Comparison of ENCODE assay signal across 8 mouse cellular contexts in the genomic region with DNA sequence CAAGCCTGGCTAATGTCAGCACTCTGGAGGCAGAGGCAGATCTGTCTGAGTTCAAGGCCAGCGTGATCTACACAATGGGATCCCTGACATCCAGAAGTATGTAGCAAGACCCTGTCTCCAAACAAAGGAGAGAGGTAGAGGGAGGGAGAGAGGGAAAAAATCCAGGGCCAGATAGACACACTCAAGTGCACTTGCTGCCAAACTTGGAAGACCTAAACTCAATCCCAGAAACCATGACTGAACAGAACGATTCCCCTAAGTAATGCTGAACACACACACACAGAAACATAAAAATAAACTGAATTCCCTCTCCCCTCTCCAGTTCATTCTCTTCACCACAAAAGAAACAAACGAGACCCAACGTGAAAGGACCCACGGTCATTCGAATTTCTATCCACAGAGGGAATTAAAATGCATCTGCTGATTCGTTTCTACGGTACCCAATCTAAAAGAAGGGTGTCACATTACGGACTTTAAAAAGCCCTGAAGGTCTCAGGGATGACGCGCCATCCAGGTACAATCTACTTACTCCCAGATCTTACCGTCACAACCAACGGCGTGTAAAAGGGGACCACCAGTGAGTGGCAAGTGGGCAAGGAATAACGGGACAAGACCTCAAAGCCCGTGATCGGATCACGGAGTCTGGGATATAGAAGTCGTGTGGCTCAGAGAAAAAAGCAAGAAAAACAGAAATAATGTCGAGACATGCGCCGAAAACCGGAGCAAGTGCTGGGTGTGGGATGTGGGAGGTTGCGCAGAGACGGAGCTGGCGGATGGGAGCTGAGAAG. TPM values are rescaled to one million over a fixed set of nuclear protein-coding genes. Genes with fewer than 3 reads are reported as not detected.
A peak's percentile ranks its signal among the peaks of the same experiment; 100 is the strongest.
DNase-seq lines count a peak whose midpoint lies in the region; ATAC-seq lines count a peak whose summit lies in the region.

No protein-coding gene starts in this region.

- H3K9me3 ChIP-seq in heart, embryonic 15.5 days (replicated peaks): no peaks in the 10 kb centered on the region
- H3K9me3 ChIP-seq in liver, embryonic 11.5 days (ENCODE audit: control insufficient read depth, low read length): no peaks in the 10 kb centered on the region
- H3K9me3 ChIP-seq in stomach, embryonic 14.5 days (ENCODE audit: control insufficient read depth, low read depth, low read length): no peaks in the 10 kb centered on the region

- DNase-seq in ovary, postnatal 36 days (ENCODE audit: low spot score): peak; percentile 9
- DNase-seq in ovary, adult 18-20 months (ENCODE audit: low spot score): no peak
- DNase-seq in c-Kit-positive CD71-positive TER-119-negative erythroid progenitor cells, embryonic 14.5 days (ENCODE audit: low read depth): peak; percentile 45
- DNase-seq in liver, embryonic 11.5 days (ENCODE audit: low spot score): no peak
- no peak for DNase-seq in adrenal gland, postnatal 36 days
- no peak for DNase-seq in cerebellum, adult 11 months

- peak overlapping the region; percentile 99 for H3K4me3 ChIP-seq in heart, embryonic 15.5 days
- H3K4me3 ChIP-seq in liver, embryonic 11.5 days (ENCODE audit: low read depth, low read length): peak overlapping the region; percentile 99
- peak overlapping the region; percentile 99 for H3K4me3 ChIP-seq in stomach, embryonic 14.5 days (ENCODE audit: low read depth, low read length)

- H3K36me3 ChIP-seq in heart, embryonic 15.5 days: peaks cover 37% of the 10 kb centered on the region
- peaks cover 25% of the 10 kb centered on the region for H3K36me3 ChIP-seq in liver, embryonic 11.5 days (ENCODE audit: control insufficient read depth, insufficient read depth, low read length)
- peaks cover 30% of the 10 kb centered on the region for H3K36me3 ChIP-seq in stomach, embryonic 14.5 days (ENCODE audit: control insufficient read depth, insufficient read depth, low read length)

- under 1% methylated on average over 26 of the region's 26 CpGs for WGBS in heart, embryonic 15.5 days
- WGBS in liver, embryonic 11.5 days: 2% methylated on average over 26 of the region's 26 CpGs
- under 1% methylated on average over 26 of the region's 26 CpGs for WGBS in stomach, embryonic 14.5 days

- H3K27me3 ChIP-seq in heart, embryonic 15.5 days: no peaks in the 10 kb centered on the region
- no peaks in the 10 kb centered on the region for H3K27me3 ChIP-seq in liver, embryonic 11.5 days (replicated peaks; ENCODE audit: control insufficient read depth, insufficient read depth, low read length)
- no peaks in the 10 kb centered on the region for H3K27me3 ChIP-seq in stomach, embryonic 14.5 days (ENCODE audit: control insufficient read depth, insufficient read depth, low read length)

- peak overlapping the region; percentile 99 for H3K9ac ChIP-seq in heart, embryonic 15.5 days
- peak overlapping the region; percentile 99 for H3K9ac ChIP-seq in liver, embryonic 11.5 days (ENCODE audit: low read depth, low read length)
- peak overlapping the region; percentile 98 for H3K9ac ChIP-seq in stomach, embryonic 14.5 days (replicated peaks; ENCODE audit: low read depth, low read length)

- peak overlapping the region; percentile 96 for H3K27ac ChIP-seq in heart, embryonic 15.5 days
- peak overlapping the region; percentile 89 for H3K27ac ChIP-seq in liver, embryonic 11.5 days (ENCODE audit: low read depth, low read length)
- H3K27ac ChIP-seq in stomach, embryonic 14.5 days (ENCODE audit: low read length): peak overlapping the region; percentile 95

- H3K4me1 ChIP-seq in heart, embryonic 15.5 days (replicated peaks): peaks cover 17% of the 10 kb centered on the region
- peaks cover 9% of the 10 kb centered on the region for H3K4me1 ChIP-seq in liver, embryonic 11.5 days (replicated peaks; ENCODE audit: control insufficient read depth, insufficient read depth, low read length)
- peaks cover 10% of the 10 kb centered on the region for H3K4me1 ChIP-seq in stomach, embryonic 14.5 days (ENCODE audit: control insufficient read depth, insufficient read depth, low read length)

- no peak for ATAC-seq in heart, embryonic 15.5 days (replicated peaks; ENCODE audit: insufficient number of reproducible peaks, insufficient read depth, low FRiP score, low read depth)
- ATAC-seq in liver, embryonic 11.5 days (replicated peaks; ENCODE audit: low FRiP score): 0 out of 2 replicates have a peak, but pooled peaks have one; percentile 13
- ATAC-seq in stomach, embryonic 14.5 days (ENCODE audit: insufficient number of reproducible peaks, insufficient read depth, low FRiP score, low read depth): no peak

- H3K4me2 ChIP-seq in heart, embryonic 15.5 days: peak overlapping the region; percentile 64
- peak overlapping the region; percentile 93 for H3K4me2 ChIP-seq in liver, embryonic 11.5 days
- H3K4me2 ChIP-seq in stomach, embryonic 14.5 days (replicated peaks; ENCODE audit: low read depth, low read length): peak overlapping the region; percentile 74

RNA-seq across cellular contexts. Expression of a gene that starts 0.7 kb away (rescaled TPM):
- 142 and 159 TPM in 2 replicates for polyA plus RNA-seq in heart, embryonic 15.5 days (2015; fragmentation: Nextera tagmentation; extraction: Ambion mirVana)
- polyA plus RNA-seq in liver, embryonic 11.5 days (2014; fragmentation: Nextera tagmentation; extraction: Ambion mirVana): 249 and 261 TPM in 2 replicates
- polyA plus RNA-seq in stomach, embryonic 14.5 days (2014; fragmentation: Nextera tagmentation; extraction: Ambion mirVana): 200 and 211 TPM in 2 replicates
- total RNA-seq in adrenal gland, postnatal 36 days (2021): 100 to 1,000 TPM; 100 to 113 TPM

RNA-seq across cellular contexts. Expression of a gene that starts 23.2 kb away (rescaled TPM):
- 20.0 and 32.0 TPM in 2 replicates for polyA plus RNA-seq in heart, embryonic 15.5 days (2015; fragmentation: Nextera tagmentation; extraction: Ambion mirVana)
- 42.8 and 44.2 TPM in 2 replicates for polyA plus RNA-seq in liver, embryonic 11.5 days (2014; fragmentation: Nextera tagmentation; extraction: Ambion mirVana)
- polyA plus RNA-seq in stomach, embryonic 14.5 days (2014; fragmentation: Nextera tagmentation; extraction: Ambion mirVana): 48.1 and 51.1 TPM in 2 replicates
- total RNA-seq in adrenal gland, postnatal 36 days (2021): 10 to 100 TPM; 25.5 to 37.1 TPM

Comparison
In these comparisons a context has a peak if more than half of its experiments do, and no peak if none do; other contexts are left out.
1. DNase-seq: peak in ovary, postnatal 36 days (single experiment) and c-Kit-positive CD71-positive TER-119-negative erythroid progenitor cells, embryonic 14.5 days (single experiment); none in ovary, adult 18-20 months (single experiment), liver, embryonic 11.5 days (single experiment), adrenal gland, postnatal 36 days (0 of 2) and cerebellum, adult 11 months (single experiment).
2. Peak in every context shown above with its lines, with median percentiles within 50 percentile points of each other: H3K27ac ChIP-seq, H3K4me2 ChIP-seq, H3K4me3 ChIP-seq and H3K9ac ChIP-seq.